Mouse (Mus musculus) brain, embryonic 18.5 days (tissue): ENCODE data around the gene Izumo1.
A peak's percentile ranks its signal among the peaks of the same experiment; 100 is the strongest.

Experiments used
- DNase-seq: peaks from one replicate; pipeline ENCODE4 v3.0.0-alpha.2; 2012; ENCODE audit warnings: low read depth, low spot score

The Izumo1 gene

DNA sequence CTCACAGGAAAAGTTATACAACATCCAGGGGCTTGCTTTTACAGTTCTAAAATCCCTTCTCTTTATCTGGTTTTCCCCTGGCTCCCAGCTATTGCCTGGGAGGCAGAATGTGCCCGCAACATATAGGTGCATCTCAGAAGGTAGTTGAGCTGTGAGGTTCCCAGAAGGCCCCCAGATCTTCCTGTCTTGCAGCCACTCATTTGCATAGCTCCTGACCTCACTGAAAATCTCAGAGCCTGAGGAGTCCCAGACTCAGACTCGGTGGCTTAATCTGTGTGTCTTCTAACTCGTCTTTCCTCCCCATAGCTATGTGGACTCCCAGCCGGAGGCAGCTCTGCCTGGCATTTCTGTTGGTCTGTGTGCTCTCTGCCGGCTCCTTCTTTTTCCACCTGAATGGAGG, 3.3 kb upstream of the Izumo1 start:
- DNase-seq: no peak

DNA sequence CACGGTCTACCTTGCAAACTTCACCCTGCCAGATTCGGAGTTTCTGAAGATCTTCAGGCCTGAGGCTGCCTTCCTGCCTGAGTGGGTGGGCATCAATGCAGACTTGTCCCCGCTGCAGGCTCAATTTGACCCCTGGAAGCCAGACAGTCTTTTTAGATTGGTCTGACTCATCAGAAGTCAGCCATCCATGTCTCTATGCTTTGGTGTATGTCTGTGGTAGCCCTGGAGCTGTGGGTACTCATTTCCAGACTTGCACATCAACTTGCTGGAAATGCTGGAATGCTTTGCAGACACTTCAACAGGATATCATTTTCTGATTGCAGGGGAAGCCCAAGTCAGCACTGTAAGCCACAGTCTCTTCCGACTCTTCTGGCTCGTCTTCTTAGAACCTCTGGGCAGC, 2.0 kb upstream of the Izumo1 start:
- DNase-seq: no peak

DNA sequence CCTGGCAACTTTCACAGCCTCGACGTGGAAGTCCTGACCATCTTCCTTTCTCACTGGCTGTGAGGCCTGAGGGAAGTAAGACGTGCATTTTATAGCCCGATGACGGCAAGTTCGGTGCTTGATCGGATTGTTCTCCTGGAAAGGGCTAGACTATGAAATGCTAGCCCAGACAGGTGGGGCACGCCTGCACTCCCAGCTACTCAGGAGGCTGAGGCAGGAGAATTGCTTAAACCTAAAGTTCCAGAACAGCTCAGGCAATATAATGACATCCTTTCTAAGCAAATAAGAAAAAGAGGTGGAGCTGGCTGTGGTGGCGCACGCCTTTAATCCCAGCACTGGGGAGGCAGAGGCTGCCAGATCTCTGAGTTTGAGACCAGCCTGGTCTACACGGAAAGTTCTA, 1.9 kb downstream of the Izumo1 start:
- no peak for DNase-seq

DNA sequence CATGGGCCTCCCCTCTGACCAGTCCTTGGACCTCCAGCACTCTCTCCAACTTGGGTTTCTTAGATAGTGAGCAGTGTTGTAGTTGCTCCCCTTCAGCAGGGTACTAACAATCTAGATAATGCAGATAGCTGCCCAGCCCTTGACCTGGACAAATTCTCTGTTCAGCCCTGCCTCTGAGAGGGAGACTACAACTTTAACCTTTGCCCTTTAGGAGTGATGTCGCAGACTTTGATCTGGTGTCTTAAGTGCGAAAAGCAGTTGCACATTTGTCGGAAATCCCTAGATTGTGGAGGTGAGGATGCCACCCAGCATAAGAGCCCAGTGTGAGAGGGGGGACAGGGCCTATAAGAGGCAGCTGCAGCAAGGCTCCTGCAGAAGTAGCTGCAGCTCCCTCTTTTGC, 3.1 kb downstream of the Izumo1 start:
- no peak for DNase-seq

DNA sequence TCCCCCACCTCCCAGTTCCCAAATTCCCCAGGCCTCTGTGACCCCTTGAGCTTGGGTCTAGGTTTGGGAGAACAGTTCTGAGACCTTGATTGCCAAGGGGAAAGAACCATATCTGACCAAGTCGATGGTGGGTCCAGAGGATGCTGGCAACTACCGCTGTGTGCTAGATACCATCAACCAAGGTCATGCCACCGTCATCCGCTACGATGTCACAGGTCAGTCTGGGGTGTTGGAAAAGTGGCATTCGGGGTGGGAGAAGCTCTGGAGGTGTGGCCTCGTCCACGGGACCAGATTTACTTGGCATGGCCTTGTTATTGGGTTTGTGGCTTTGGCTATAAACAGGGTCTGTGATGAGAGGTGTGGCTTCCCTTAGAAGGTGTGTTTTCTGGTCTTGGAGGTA, 3.9 kb downstream of the Izumo1 start:
- no peak for DNase-seq

DNA sequence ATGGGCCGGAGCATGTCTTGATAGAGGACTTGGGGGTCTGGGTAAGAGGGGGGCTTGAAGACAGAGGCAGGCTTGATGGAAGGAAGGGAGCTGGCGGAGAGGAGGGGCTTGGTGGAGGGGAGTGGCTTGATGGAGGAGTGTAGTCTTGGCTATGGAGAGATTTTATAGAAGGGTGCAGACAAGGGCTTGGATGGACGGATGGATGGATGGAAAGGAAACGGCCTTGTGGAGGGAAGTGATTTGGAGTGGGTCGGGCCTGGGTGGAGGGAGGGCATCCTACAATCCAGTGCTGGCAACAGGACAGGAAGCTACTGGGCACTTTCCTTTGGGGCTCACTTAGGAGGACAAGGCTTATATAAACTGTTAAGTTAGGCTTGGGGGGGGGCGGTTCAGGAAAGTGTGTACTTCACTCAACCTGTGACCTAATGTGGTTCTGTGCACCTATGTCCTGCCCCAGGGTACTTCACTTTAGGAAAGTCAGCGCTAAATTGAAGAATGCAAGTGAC, 5.0 kb downstream of the Izumo1 start:
- DNase-seq: no peak

DNA sequence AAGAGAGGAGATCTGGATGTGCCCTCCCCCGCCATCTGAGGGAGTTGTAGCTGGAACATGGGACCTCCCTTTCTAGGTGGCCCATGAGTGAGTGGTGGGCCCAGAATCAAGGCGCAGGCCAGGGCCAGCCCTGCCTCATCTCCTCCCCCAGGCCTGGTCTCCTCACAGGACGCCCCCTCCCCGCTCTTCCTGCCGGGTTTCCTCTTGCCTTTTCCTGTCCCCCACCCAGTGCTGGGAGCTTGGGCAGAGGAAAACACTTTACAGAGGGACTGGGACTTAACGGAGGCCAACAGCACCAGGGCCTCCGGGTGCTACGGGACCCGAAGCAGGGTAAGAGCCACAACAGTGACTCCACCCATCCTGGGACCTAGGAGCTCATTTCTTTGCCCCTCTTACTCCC, 5.7 kb downstream of the Izumo1 start, which contains the start of gene Rasip1:
TSS of gene Rasip1 (plus strand) at position 228 of the 400 bp plus-strand sequence.
- no peak for DNase-seq

DNA sequence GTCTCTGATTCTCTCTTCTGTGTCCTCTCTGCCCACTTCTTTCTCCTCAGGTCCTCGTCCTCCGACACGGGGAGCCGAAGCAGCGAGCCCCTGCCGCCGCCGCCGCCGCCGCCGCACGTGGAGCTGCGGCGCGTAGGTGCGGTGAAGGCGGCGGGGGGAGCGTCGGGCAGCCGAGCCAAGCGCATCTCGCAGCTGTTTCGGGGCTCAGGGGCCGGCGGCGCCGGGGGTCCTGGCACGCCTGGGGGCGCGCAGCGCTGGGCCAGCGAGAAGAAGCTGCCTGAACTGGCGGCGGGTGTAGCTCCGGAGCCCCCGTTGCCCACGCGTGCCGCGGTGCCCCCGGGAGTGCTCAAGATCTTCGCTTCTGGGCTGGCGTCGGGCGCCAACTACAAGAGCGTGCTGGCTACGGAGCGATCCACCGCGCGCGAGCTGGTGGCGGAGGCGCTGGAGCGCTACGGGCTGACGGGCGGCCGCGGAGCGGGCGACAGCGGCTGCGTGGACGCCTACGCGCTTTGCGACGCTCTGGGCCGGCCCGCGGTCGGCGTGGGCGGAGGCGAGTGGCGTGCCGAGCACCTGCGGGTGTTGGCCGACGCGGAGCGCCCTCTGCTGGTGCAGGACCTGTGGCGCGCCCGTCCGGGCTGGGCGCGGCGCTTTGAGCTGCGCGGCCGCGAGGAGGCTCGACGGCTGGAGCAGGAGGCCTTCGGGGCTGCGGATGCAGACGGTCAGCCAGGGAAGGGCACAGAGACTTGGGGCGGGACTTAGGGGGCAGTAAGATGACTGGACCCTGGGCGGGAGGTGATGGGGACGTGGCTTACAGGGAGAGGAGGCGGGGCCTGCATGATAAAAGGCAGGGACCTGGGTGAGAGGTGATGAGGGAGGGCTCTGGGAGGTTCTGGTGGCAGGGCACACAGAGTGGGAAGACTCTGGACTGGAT, 7.0 kb downstream of the Izumo1 start:
- DNase-seq: peak; percentile 52

DNA sequence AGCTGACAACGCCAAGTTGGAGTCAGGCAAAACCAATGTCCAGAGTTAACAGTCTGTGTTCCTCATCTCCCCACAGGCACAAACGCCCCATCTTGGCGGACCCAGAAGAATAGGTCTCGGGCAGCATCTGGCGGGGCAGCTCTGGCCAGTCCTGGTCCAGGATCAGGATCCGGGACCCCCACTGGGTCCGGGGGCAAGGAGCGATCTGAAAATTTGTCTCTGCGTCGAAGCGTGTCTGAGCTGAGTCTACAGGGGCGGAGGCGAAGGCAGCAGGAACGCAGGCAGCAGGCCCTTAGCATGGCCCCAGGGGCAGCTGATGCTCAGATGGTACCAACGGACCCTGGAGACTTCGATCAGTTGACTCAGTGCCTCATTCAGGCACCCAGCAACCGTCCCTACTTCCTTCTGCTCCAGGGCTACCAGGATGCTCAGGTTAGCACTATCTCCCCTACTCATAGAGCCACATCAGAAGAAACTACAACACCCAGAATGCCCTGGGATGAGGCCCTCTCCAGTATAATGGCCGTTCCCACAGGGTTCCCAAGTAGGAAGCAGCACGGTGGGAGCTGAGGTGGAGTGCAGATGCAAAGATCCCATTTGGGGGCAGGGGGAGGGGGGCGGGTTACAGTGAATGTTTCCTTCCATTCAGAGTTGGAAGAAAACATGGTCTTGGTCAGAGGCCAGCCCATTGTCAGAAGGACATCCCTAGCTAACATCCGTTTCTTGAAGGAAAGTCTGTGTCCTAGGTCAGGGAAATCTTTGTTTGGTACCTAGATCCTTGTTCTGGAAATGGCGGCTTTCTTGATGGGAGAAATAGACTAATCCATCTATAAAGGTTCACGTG, 8.7 kb downstream of the Izumo1 start:
- no peak for DNase-seq

DNA sequence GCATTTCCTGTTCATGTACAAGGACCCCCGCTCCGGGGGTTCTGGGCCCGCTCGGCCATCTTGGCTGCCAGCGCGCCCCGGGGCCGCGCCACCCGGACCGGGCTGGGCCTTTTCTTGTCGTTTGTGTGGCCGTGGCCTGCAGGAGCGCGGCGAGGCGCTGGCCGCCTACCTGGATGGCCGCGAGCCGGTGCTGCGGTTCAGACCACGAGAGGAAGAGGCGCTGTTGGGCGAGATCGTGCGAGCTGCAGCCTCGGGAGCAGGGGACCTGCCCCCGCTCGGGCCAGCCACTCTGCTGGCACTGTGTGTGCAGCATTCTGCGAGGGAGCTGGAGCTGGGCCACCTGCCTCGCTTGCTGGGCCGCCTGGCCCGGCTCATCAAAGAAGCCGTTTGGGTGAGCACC, 10.9 kb downstream of the Izumo1 start:
- DNase-seq: no peak

DNA sequence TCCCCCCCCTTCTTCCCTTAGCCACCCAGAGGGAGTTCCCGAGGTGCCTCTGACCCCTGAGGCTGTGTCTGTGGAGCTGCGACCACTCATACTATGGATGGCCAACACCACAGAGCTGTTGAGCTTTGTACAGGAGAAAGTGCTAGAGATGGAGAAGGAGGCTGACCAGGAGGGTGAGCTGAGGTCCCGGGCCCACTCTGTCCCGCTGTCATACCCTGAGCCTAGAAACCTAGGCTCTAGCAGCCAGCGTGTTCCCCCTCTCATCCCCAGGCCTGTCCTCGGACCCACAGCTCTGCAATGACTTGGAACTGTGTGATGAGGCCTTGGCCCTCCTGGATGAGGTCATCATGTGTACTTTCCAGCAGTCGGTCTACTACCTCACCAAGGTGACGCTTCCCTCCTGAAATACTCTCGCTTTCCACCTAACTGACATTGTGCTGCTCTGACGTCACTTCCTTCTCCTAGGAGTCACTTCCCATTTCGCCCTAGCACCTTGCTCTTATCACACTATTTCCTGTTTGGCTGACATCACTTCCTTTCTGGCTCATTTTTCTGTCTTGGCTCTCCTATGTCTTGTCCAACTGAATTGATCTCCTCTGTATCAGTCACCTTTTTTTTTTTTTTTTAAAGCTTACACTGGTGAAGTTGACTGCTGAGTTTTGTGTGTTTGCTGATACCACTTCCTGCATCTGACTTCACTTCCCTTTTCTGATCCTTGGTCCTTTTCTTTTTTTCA, 13.5 kb downstream of the Izumo1 start:
- DNase-seq: no peak

DNA sequence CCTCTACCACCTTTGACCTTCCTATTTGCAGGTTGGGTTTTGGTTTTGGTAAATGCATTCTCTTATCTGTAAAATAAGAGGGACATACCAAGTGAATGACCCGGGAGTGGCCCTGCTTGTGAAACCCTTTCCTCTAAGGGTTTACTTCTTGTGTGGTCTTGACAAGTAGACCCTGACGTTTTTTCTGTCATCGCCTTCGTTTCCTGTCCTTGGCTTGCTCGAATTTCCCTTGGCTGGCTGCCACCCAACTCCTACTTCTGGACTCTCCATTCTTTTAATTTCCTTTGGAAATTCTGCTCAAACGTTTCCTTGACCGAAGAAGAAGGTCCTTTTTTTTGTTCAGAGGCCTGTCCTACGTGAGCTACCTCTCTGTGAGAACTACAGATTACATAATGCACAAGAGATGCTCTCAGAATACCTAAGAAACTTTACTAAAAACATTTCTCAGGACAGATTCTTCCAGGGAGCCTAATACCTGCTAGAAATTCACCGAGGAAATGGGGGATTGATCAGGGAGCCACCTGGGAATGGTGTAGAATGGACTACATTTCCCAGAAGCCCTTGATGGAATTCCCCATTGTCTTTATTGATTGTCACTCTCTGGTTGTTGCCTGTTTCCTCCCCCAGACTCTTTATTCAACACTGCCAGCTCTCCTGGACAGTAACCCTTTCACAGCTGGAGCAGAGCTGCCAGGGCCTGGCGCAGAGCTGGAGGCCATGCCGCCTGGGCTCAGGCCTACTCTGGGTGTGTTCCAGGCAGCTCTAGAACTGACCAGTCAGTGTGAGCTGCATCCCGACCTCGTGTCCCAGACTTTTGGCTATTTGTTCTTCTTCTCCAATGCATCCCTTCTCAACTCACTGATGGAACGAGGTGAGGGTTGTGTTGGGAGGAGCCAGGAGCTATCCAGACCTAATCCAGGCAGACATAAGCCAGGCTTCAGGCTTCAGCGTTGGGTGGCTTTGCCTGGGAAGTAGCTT, 14.4 kb downstream of the Izumo1 start:
- no peak for DNase-seq

DNA sequence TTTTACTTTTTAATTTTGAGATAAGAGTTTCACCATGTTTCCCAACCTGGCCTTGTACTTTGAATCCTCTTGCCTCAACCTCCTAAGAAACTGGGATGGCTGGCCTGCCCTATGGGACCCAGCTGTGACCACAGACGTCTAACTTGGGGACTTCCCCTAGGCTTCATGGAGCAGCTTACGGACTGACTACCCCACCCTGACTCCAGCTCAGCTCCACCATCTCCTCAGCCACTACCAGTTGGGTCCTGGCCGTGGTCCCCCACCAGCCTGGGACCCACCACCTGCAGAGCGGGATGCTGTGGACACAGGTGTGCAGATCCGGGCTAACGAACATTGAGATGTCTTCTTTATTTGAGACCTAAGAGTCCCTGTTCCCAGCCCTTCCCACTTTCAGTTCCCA, 16.1 kb downstream of the Izumo1 start:
- no peak for DNase-seq

DNA sequence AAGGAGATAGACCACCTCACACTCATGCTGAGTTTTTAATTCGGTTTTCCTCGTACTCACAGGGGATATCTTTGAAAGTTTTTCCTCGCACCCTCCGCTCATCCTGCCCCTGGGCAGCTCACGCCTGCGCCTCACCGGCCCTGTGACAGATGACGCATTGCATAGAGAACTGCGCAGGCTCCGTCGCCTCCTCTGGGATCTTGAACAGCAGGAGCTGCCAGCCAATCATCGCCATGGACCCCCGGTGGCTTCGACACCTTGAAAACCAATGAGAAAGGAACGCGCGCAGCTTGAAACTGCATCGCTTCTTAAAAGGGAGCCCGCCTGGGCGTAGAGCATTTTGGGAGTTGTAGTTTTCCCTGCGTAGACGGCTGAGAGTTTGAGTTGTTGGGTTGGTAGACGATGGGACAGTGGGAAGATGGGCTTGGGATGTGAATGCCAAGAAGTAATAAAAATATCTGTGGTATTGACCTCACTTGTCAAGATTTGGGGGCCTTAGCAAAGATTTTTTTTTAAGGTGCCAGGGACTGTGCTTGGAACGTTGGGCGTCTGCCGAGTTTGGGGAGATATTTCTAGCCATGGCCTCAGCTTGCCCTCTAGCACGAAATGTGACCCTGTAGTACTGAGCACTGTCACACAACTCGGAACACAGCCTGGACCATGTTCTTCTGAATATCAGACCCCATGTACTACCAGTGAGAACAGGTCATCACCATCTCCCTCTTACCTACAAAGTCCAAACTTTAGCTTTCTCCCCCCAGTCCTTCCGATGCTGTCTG, 17.2 kb downstream of the Izumo1 start:
- peak; percentile 97 for DNase-seq

DNA sequence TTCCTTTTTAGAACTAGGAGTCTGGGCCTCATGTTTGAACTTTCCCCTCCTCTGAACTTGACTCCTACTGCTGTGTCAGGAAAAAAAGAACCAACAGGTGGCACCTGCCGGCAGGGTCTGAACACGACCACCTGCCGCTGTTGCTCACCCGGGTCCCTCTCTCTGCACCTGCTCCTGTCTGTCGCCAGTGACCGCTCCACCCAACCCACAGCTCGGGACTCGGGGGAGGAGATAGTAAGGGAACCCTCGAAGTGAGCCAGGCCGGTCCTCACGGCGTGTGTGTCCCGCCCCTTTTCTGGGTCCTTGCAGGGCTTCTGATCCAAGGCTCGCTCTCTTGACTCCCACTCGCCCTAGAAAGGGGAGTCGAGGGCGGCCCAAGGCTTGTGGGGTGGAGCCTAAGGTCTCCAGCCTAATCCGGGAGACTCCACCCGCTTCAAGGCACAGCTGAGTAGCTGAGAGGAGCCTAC, 18.0 kb downstream of the Izumo1 start, which contains the start of gene Mamstr:
TSS of gene Mamstr (plus strand) at position 417 of the 467 bp plus-strand sequence.
- DNase-seq: no peak

DNA sequence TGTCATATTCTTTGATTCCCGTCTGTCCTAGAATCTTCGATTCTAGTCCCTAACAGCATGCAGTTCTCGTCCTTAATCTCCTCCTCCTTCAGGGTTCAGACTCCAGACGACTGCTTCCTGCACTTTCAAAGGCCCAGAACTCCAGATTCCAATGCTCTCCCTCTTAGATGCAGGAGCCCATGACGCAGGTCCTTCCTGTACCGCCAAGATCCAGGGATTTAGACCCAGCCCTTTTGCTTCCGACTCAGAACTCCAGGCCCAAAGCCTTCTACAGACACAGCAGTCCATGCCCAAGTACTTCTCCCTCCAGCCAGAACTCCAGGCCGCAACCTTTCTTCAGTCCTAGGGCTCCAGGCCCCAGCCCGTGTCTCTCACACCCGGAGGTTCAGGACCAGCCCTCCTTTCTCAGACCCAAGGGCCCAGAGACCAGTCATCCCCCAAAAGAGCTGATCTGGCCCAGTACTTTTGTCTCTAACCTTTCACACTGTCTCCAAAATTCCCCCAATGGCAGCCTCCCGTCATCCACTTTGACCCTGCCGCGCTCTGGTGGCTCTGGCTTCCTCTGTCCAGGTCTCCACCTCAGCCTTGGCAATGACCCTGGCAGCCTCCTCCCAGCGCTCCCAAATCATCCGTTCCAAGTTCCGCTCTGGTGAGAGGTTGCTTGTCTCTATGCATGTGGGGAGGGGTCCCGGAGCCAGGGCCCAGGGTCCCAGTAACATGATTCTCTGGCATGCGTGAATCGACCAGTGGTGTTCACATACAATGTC, 18.8 kb downstream of the Izumo1 start:
- no peak for DNase-seq

DNA sequence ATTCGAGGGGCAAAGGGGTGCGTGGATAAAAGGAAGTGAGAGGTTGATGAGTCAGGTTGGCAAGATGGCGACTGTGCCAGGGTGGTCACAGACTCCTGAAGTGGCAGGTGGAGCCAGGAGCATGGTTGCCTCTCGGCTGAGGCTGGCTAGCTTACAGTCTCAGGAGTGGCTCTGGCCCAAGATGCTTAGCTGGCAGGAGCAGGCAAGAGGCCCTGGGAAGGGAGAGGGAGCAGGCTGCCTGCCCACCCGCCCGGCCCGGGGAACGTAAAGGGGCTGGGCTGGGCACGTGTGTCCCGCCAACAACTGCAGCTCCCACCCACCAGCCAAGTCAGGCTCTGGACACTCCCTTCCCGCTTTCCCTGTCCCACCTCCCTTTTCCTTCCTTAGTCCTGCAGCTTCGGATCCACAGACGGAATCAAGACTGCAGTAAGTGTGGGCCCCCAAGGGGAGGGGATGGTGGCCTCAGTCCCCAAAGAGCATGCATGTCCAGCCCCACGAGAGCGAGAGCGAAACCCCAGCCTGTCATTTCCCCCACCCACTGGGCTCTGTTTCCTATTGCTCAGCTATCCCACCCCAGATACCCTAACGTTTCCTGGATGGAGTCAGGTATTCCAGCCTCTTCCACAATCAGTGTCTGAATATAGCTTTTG, 19.9 kb downstream of the Izumo1 start:
- no peak for DNase-seq

DNA sequence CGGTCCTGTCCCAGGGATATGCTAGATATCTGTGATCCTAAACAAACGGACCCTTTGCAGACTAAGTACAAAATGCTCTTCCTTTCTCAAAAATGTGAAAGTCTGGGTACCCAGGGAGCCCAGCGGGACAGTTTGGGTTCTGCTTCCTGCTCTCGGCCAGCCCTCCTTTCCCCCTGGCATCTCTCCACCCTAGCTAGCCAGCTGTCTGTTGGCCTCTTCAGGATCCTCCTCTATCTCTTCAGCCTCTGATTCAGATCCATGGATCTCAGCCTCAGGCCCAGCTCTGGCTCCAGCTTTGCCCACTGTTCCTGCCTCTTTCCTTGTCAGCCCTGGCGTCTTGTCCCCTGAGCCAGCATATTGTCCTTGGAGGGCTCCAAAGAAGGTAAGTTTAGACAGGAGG, 20.5 kb downstream of the Izumo1 start:
- DNase-seq: no peak
